Mouse (Mus musculus) adrenal gland, adult 10 weeks (tissue): ENCODE data around the gene E030030I06Rik. TPM values are rescaled to one million over a fixed set of nuclear protein-coding genes. Genes with fewer than 3 reads are reported as not detected.

Experiments
- polyA plus RNA-seq: library from polyadenylated mRNA; stranded (reverse); fragments of 350-450 nt; fragmentation: Illumina TruSeq; extraction: RNeasy Lipid Tissue Mini Kit (QIAGEN cat#74804); gene quantifications from one replicate; pipeline ENCODE4 v1.2.3, GENCODE M21; 2014; ENCODE audit warnings: low read depth, low replicate concordance

E030030I06Rik gene
- polyA plus RNA-seq = 0.99 TPM

GRCm38 (mm10) chr10:22149073-22149690 is at the start of gene E030030I06Rik:
Gene E030030I06Rik (minus strand): TSS chr10:22149270.

GRCm38 (mm10) chr10:22158310-22158999 is 9.4 kb upstream of the E030030I06Rik start, which contains the start of the genes Raet1e and H60b:
Gene Raet1e (plus strand): TSS chr10:22158569.
Gene H60b (plus strand): TSS chr10:22158586.

GRCm38 (mm10) chr10:22067979-22068378 is 81.1 kb downstream of the E030030I06Rik start, which contains the start of gene 4930444G20Rik:
Gene 4930444G20Rik (minus strand): TSS chr10:22068079.

Other genes starting within 250 kb of the E030030I06Rik start
- not detected for gene 4930444G20Rik, start 81.2 kb downstream of the E030030I06Rik start, polyA plus RNA-seq
- 8.0 TPM for gene Raet1e, start 9.3 kb upstream of the E030030I06Rik start, polyA plus RNA-seq
- 8.3 TPM for gene H60b, start 9.3 kb upstream of the E030030I06Rik start, polyA plus RNA-seq
- gene Raet1d, start 211.3 kb upstream of the E030030I06Rik start, polyA plus RNA-seq = 1.5 TPM